Mouse (Mus musculus) embryonic facial prominence, embryonic 10.5 days (tissue): Measurements from ENCODE around the gene Ripor1. TPM values are rescaled to one million over a fixed set of nuclear protein-coding genes. Genes with fewer than 3 reads are reported as not detected.
A peak's percentile ranks its signal among the peaks of the same experiment; 100 is the strongest.
"Not testable (repeated sequence)": the region's sequence is repeated elsewhere in the genome, so short reads cannot be mapped to it uniquely, and the experiment has no call there.

Experiments used
- DNase-seq: peaks from one replicate; pipeline ENCODE4 v3.0.0-alpha.2; 2017; ENCODE audit warnings: low spot score
- H3K27ac ChIP-seq: fragments of 300-500 bp; sonication (generic); replicated peaks from 2 replicates; pipeline ENCODE4 v1.5.1; 2016; ENCODE audit warnings: mild to moderate bottlenecking
- H3K27me3 ChIP-seq: fragments of 300-500 bp; sonication (generic); replicated peaks from 2 replicates; pipeline ENCODE4 v1.6.1; 2016; ENCODE audit warnings: low read depth, mild to moderate bottlenecking; ENCODE audit not compliant: poor library complexity, severe bottlenecking
- H3K36me3 ChIP-seq: fragments of 300-500 bp; sonication (generic); replicated peaks from 2 replicates; pipeline ENCODE4 v1.6.1; 2016; ENCODE audit warnings: mild to moderate bottlenecking, moderate library complexity
- H3K4me1 ChIP-seq: fragments of 300-500 bp; sonication (generic); 2 replicates; pipeline ENCODE4 v1.6.1; 2016
- H3K4me3 ChIP-seq: fragments of 300-500 bp; sonication (generic); 2 replicates; pipeline ENCODE4 v1.5.1; 2016; ENCODE audit warnings: mild to moderate bottlenecking, moderate library complexity
- H3K9me3 ChIP-seq: fragments of 300-500 bp; sonication (generic); 2 replicates; pipeline ENCODE4 v1.6.1; 2016; ENCODE audit warnings: mild to moderate bottlenecking
- WGBS: fragments of 180-500 bp; shearing (Covaris S2); methylation state at CpG from one replicate; pipeline ENCODE4 v1.1.7; 2016; 5-methylcytosine and 5-hydroxymethylcytosine counted together
- polyA plus RNA-seq: library from polyadenylated mRNA; unstranded; fragments of >200 nt; fragmentation: Nextera tagmentation; extraction: Ambion mirVana; gene quantifications from 2 replicates; pipeline ENCODE4 v1.2.1, GENCODE M21; 2016

Gene Ripor1
- polyA plus RNA-seq, 1 experiment from 2014 or later: 13.5 TPM

DNA sequence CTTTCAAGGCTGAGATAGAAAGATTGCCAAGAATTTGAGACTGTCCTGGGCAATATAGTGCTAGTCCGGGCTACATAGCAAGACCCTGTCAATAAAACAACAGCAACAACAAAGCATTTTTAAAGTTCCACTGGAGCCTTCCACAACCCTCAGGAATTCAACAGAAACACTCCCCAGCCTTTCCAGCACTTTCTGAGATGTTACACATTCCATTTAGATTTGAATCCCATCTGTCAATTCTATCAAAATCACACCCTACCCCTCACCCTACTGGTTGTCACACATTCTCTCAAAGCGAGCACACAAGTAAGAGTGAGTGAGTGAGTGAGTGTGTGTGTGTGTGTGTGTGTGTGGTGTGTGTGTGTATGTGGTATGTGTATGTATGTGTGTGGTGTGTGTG, 12.6 kb upstream of the Ripor1 start:
- no peak overlapping the region for H3K4me3 ChIP-seq
- no peak for DNase-seq
- no peaks in the 10 kb centered on the region for H3K9me3 ChIP-seq
- H3K27me3 ChIP-seq: peaks cover 20% of the 10 kb centered on the region
- no peaks in the 10 kb centered on the region for H3K36me3 ChIP-seq
- H3K27ac ChIP-seq: no peak overlapping the region
- WGBS: 86% methylated on average over 2 of the region's 2 CpGs
- H3K4me1 ChIP-seq: peaks cover 27% of the 10 kb centered on the region

DNA sequence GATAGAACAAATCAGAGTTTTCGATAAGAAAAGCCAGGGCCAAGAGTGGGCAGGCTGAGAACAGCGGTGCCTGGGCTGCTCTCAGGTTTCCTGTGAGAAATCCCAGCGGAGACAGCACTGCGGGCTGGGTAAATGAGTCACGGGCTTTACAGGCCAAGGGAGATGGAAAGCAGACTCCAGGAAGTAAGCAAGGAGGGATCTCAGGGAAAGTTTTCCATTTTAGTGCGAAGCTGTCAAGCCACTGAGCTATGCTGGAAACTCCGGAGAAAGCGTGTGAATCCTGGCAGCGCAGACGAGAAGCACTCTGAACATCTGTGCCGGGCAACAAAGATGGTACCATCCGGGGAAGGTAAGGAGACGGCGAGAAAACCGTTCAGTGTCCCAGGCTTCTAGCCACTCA, 11.2 kb upstream of the Ripor1 start:
- peaks cover 20% of the 10 kb centered on the region for H3K27me3 ChIP-seq
- no peaks in the 10 kb centered on the region for H3K36me3 ChIP-seq
- WGBS: 20% methylated on average over 15 of the region's 15 CpGs
- DNase-seq: peak; percentile 69
- peaks cover 27% of the 10 kb centered on the region for H3K4me1 ChIP-seq
- H3K4me3 ChIP-seq: peak overlapping the region; percentile 42
- peak overlapping the region; percentile 63 for H3K27ac ChIP-seq
- H3K9me3 ChIP-seq: no peaks in the 10 kb centered on the region

DNA sequence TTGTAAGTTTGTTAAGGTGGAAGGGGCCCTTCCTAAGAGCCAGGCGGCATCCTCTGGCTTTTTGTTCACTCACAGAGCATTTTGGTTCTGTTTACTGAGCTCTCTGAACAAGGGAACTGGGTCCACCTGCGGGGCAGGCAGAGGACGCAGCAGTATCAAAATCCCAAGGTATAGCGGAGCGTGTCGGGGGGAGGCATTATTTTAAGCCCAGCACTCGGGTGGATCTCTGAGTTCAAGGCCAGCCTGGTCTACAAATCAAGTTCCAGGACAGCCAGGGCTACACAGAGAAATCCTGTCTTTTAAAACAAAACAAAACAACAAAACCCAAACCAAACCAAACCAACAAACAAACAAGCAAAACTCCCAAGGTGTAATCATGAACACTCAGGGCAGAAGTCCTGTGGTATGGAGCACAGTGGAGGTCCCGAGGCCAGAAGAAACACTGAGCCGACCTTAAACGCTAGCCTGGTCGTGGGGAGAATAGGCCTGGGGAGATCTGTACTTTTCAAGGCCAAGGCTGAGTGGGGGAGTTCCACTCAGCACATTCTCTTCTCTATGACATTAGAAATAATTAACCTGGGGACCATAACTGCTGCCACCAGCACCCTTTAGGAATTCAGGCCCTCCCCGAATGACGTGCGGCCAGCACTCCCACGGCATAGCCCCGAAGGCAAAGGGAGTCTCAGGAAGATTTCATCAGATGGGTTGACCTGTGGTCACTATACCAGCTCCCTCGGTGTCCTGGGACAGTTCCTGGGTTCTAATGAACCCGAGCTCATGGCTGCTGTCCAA, 10.4 kb upstream of the Ripor1 start:
- Histone ChIP-seq H3K4me1 (peaks cover 27% of the 10 kb centered on the region), H3K9me3 (no peaks in the 10 kb centered on the region), H3K4me3 (peak overlapping the region; percentile 42), H3K27ac (peak overlapping the region; percentile 63), H3K27me3 (peaks cover 20% of the 10 kb centered on the region), H3K36me3 (no peaks in the 10 kb centered on the region)
- DNase-seq: no peak
- 81% methylated on average over 18 of the region's 18 CpGs for WGBS

DNA sequence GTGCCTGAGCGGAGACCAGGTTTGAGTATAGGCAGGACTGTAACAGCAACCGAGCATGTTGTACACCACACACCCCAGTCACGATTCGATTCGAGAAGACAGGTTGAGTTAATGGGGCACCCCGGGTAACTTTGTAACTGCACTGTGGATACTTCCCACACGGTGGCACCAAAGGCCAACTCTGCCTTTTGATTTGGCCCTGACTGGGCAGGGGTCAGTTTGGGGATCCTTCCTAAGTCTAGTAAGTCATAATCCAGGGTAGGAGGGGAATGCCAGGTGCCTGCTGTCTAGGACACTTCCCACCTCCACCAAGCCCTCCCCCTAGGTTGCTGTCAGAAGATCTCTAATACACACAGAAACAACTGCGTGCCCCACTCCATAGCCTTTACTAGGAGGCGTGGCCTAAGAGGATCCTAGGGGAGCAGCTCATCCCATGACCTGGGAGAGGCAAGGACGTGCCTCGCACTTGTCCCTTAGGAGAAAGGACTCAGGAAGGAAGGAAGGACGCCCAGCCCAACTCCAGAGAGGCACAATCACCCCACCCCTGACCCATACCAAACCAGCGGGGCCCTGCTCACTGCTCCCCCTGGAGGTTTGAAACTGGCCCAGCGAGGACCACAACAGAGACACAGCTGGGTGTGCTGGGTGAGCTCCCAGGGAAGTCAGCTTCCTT, 8.6 kb upstream of the Ripor1 start:
- peaks cover 20% of the 10 kb centered on the region for H3K27me3 ChIP-seq
- 5% methylated on average over 14 of the region's 14 CpGs for WGBS
- no peak overlapping the region for H3K27ac ChIP-seq
- H3K9me3 ChIP-seq: no peaks in the 10 kb centered on the region
- H3K36me3 ChIP-seq: no peaks in the 10 kb centered on the region
- H3K4me1 ChIP-seq: peaks cover 27% of the 10 kb centered on the region
- peak overlapping the region; percentile 37 for H3K4me3 ChIP-seq
- peak; percentile 61 for DNase-seq

DNA sequence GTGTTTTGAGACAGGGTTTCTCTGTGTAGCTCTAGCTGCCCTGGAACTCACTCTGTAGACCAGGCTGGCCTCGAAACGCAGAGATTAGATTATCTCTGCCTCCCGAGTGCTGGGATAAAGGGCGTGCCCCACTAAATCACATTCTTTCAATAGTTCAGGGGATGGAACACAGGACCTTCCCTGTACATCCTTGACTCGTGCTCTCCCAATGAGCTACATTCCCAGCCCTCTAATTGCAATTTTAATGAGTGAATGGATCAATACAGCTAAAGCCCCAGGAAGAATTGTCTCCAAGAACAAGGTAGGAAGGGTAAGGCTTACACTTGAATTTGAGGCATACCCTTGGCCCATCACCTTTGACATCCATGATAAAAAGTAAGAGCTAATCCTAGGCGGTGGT, 6.3 kb upstream of the Ripor1 start:
- H3K4me1 ChIP-seq: peaks cover 24% of the 10 kb centered on the region
- H3K9me3 ChIP-seq: no peaks in the 10 kb centered on the region
- no peak overlapping the region for H3K27ac ChIP-seq
- H3K4me3 ChIP-seq: no peak overlapping the region
- 85% methylated on average over 6 of the region's 6 CpGs for WGBS
- no peaks in the 10 kb centered on the region for H3K36me3 ChIP-seq
- DNase-seq: no peak
- peaks cover 26% of the 10 kb centered on the region for H3K27me3 ChIP-seq

DNA sequence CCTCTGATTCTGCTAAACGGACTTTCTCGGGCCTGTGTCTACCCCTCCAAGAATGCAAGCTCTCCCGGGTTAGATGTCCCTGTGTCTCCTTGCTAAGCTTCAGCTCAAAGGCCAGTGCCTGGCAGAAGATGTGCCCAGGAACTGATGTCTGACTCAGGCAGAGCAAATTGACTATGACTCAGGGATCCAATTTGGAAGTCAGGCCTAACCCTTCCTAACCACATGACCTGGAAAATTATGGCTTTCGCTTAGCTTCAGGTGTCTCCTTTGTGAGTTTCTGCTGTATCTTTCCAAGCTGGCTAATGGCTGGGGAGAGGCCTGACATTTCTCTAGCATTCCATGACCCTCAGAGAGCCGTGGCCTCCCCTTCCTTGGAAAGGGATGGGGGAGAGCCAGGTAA, 3.8 kb upstream of the Ripor1 start:
- Histone ChIP-seq H3K27me3 (peaks cover 14% of the 10 kb centered on the region; the same call in 1 of the 2 replicates), H3K4me1 (peaks cover 28% of the 10 kb centered on the region), H3K27ac (no peak overlapping the region), H3K4me3 (no peak overlapping the region), H3K36me3 (no peaks in the 10 kb centered on the region), H3K9me3 (no peaks in the 10 kb centered on the region)
- DNase-seq: no peak
- 78% methylated on average over 5 of the region's 5 CpGs for WGBS

DNA sequence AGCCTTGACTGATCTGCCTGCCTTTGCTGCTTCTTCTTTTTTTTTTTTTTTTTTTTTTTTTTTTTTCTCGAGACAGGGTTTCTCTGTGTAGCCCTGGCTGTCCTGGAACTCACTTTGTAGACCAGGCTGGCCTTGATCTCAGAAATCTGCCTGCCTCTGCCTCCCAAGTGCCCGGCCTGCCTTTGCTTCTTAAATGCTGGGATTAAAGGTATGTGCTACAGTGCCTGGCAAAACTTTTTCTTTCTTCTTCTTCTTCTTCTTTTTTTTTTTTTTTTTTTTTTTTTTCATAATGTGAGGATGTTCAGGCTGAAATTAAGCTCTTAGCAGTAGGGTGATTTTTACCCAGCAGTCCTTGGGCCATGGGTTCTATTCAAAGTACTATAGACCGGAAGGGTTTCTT, 2.5 kb upstream of the Ripor1 start:
- Histone ChIP-seq H3K4me1 (peaks cover 33% of the 10 kb centered on the region), H3K27me3 (peaks cover 14% of the 10 kb centered on the region; the same call in 1 of the 2 replicates)
- not testable (repeated sequence) for H3K9me3 ChIP-seq, H3K27ac ChIP-seq, H3K4me3 ChIP-seq, DNase-seq, H3K36me3 ChIP-seq
- 86% methylated on average over 3 of the region's 3 CpGs for WGBS

DNA sequence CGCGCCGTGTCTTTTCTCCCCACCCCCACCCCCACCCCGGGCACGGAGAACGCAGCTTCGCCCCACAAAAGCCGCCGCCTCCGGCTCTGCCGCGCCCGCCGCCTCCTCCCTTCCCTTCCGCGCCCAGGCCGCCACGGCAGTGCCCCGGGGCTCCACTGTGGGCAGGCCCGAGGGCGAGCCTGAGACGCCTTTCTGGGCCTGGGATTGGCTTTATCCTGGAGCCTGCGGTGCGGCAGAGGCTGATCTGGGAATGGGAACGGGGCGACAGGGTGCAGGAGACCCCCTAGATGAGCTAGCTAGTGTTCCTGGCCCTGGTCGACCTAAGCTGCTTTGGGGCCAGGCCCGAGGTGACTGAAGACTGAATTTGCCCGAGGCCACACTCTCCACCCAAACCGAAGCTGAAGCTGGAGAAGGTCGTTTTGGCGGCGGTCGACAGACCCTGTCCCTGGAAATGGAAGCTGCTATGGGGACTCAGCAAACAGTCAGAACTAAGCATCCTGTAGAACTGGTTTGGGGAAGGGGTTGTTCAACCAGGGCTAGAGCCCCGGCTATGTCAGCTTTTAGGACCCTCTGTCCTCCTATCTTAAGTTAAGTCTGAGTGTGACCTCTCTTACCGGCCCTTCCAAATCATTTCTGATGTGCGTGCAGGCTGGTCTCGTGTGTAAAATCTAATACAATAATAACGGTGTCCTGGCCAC, 585 bp downstream of the Ripor1 start:
- Histone ChIP-seq H3K4me1 (peaks cover 39% of the 10 kb centered on the region), H3K27me3 (peaks cover 14% of the 10 kb centered on the region; the same call in 1 of the 2 replicates), H3K9me3 (no peaks in the 10 kb centered on the region), H3K36me3 (no peaks in the 10 kb centered on the region), H3K4me3 (peak overlapping the region; percentile 89), H3K27ac (peak overlapping the region; percentile 88)
- WGBS: 3% methylated on average over 39 of the region's 39 CpGs
- DNase-seq: peak; percentile 58

DNA sequence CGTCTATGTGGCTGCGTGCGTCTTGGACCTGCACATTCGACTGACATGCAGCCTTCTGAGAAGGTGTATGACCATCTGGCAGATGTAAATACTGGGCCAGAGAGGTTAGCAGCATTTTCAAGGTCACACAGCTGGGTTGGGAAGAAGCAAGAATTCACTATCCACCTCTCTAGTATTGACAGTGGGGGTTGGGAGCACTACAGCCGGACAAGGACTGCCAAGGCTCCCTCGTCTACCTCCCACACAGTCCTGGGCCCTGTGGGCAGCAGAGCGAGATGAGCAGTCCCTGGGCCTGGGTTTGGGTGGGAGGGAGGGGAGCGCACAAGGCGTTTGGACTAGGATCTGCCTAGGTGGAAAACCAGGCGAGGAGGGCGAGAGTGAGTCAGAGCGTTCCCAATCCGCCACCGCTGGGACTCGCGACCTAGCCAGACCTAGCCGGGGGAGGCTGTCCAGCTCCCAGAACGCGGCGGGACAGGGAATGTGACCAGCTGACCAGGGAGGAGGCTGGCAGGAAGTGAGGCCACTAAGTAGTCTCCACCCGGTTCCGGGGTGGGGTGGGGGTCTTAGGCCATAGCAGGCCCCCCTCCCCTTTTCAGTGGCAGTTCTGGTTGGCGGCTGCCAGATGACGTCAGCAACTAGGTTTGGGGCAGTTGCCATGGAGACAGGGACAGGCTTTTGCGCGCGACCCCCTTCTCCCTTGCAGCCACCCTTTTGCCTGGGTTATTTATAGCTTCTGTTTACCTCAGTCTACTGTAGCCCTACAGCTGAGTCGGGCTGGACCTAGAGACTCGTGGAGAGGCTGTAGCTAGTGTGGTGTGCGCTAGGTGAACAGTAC, 1.4 kb downstream of the Ripor1 start:
- Histone ChIP-seq H3K4me1 (peaks cover 39% of the 10 kb centered on the region), H3K36me3 (no peaks in the 10 kb centered on the region), H3K4me3 (peak overlapping the region; percentile 89), H3K27ac (peak overlapping the region; percentile 73), H3K9me3 (no peaks in the 10 kb centered on the region), H3K27me3 (peaks cover 18% of the 10 kb centered on the region)
- peak; percentile 88 for DNase-seq
- WGBS: 2% methylated on average over 30 of the region's 30 CpGs

DNA sequence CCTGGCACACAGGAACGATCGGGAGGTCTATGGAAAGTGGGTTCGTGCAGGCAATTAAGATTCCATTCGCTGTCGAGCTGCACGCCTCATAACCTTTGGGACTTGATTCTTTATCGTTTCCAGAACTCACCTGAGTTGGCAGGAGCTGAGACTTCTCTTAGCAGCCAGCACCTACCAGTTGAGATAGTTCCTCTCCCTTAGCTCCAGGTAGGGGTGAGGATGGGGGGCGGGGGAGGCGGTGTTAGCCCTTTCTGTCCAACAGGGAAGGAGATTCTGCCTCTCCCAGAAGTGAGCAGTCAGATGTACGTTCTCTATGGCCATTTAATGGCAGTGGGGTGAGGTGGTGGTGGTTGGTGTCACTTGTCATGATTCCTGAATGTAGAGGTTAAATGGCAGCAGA, 2.0 kb downstream of the Ripor1 start:
- H3K4me3 ChIP-seq: peak overlapping the region; percentile 89
- no peaks in the 10 kb centered on the region for H3K36me3 ChIP-seq
- no peak for DNase-seq
- peaks cover 39% of the 10 kb centered on the region for H3K4me1 ChIP-seq
- 8% methylated on average over 10 of the region's 10 CpGs for WGBS
- peaks cover 24% of the 10 kb centered on the region for H3K27me3 ChIP-seq
- peak overlapping the region; percentile 73; the same call in 1 of the 2 replicates for H3K27ac ChIP-seq
- no peaks in the 10 kb centered on the region for H3K9me3 ChIP-seq

DNA sequence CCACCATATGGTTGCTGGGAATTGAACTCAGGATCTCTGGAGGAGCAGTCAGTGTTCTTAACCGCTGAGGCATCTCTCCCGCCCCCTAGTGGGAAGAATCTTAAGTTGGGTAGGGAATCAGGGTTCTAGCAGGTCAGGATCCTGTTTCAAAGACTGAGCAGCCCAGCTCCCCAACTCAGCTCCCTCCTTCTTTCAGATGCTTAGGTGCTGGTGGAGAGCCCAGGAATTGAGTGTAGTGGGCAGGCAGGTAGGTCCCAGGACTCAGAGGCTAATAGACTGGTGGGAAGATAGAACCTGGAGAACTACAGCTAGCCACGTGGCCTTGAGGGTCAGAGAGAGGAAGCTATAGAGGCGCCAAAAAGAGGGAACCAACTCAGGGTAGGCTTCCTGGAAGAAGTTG, 2.6 kb downstream of the Ripor1 start:
- H3K4me3 ChIP-seq: no peak overlapping the region; the same call in 1 of the 2 replicates
- H3K36me3 ChIP-seq: no peaks in the 10 kb centered on the region
- peaks cover 31% of the 10 kb centered on the region for H3K27me3 ChIP-seq
- whole genome bisulfite sequencing: 25% methylated on average over 4 of the region's 4 CpGs
- DNase-seq: peak; percentile 46
- H3K9me3 ChIP-seq: no peaks in the 10 kb centered on the region
- H3K27ac ChIP-seq: no peak overlapping the region
- peaks cover 39% of the 10 kb centered on the region for H3K4me1 ChIP-seq

DNA sequence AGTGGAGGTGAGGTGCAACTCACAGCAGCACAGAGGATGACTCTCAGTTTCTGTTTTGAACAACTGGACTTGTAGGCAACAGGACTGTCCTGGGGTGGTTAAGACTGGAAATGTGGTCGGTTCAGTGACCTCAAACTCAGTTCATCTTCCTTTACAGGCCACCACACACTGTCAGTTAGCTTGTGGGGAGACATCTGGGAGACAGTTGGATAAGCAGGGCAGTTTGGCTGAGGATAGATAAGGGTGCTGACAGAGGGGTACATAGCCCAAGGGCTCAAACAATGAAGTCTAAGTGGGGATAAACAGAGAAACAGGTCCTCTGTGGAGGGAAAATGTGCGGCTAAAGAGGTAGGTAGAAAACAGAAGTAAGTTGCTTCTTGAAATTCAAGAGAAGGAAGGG, 4.3 kb downstream of the Ripor1 start:
- no peak for DNase-seq
- no peak overlapping the region for H3K27ac ChIP-seq
- H3K9me3 ChIP-seq: no peaks in the 10 kb centered on the region
- no peak overlapping the region for H3K4me3 ChIP-seq
- WGBS: 81% methylated on average over 2 of the region's 2 CpGs
- no peaks in the 10 kb centered on the region for H3K36me3 ChIP-seq
- H3K27me3 ChIP-seq: peaks cover 34% of the 10 kb centered on the region
- peaks cover 52% of the 10 kb centered on the region for H3K4me1 ChIP-seq
